Mouse (Mus musculus): ENCODE results near the gene Bbs9. TPM values are rescaled to one million over a fixed set of nuclear protein-coding genes. Genes with fewer than 3 reads are reported as not detected.

Bbs9 gene
- total RNA-seq, 2 experiments from 2014 or later = 22.8 to 24.5 TPM

- DNase-seq = peak; percentile 14 to 24
Observed at GRCm38 (mm10) chr9:22532810-22533447, 57.4 kb downstream of the Bbs9 start.

- no peak for DNase-seq
Observed at GRCm38 (mm10) chr9:22537767-22538373, 62.4 kb downstream of the Bbs9 start.

GRCm38 (mm10) chr9:22539546-22539945 lies 64.0 kb downstream of the Bbs9 start:
- DNase-seq = no peak

GRCm38 (mm10) chr9:22541130-22541529 lies 65.6 kb downstream of the Bbs9 start:
- no peak for DNase-seq

GRCm38 (mm10) chr9:22543467-22543866 lies 68.0 kb downstream of the Bbs9 start:
- DNase-seq = no peak

GRCm38 (mm10) chr9:22544349-22545341 lies 69.1 kb downstream of the Bbs9 start:
- no peak for DNase-seq

GRCm38 (mm10) chr9:22551273-22551672 lies 75.8 kb downstream of the Bbs9 start:
- DNase-seq = no peak

GRCm38 (mm10) chr9:22556076-22556475 lies 80.6 kb downstream of the Bbs9 start:
- no peak for DNase-seq

GRCm38 (mm10) chr9:22557467-22557866 lies 82.0 kb downstream of the Bbs9 start:
- peak; percentile 57 to 64 for DNase-seq

- DNase-seq = no peak
Observed at GRCm38 (mm10) chr9:22563612-22564347, 88.3 kb downstream of the Bbs9 start.

- DNase-seq = no peak
Observed at GRCm38 (mm10) chr9:22567726-22568125, 92.2 kb downstream of the Bbs9 start.

- DNase-seq = no peak
Observed at GRCm38 (mm10) chr9:22576426-22577139, 101.1 kb downstream of the Bbs9 start.

GRCm38 (mm10) chr9:22578266-22578665 lies 102.8 kb downstream of the Bbs9 start:
- no peak for DNase-seq

GRCm38 (mm10) chr9:22584221-22584620 lies 108.7 kb downstream of the Bbs9 start:
- DNase-seq = no peak

- no peak for DNase-seq
Observed at GRCm38 (mm10) chr9:22593032-22593431, 117.5 kb downstream of the Bbs9 start.

GRCm38 (mm10) chr9:22596650-22597049 lies 121.1 kb downstream of the Bbs9 start:
- no peak for DNase-seq

- DNase-seq = peak in 1 of 2 experiments; percentile 10
Observed at GRCm38 (mm10) chr9:22613271-22613824, 137.8 kb downstream of the Bbs9 start.

- no peak for DNase-seq
Observed at GRCm38 (mm10) chr9:22619245-22619644, 143.7 kb downstream of the Bbs9 start.

- peak; percentile 6 to 27 for DNase-seq
Observed at GRCm38 (mm10) chr9:22624966-22625365, 149.5 kb downstream of the Bbs9 start.

GRCm38 (mm10) chr9:22626014-22626413 lies 150.5 kb downstream of the Bbs9 start:
- DNase-seq = no peak

GRCm38 (mm10) chr9:22627912-22628311 lies 152.4 kb downstream of the Bbs9 start:
- no peak for DNase-seq

Data from layer of hippocampus, postnatal 36 days (tissue).